Mouse (Mus musculus) MEL (cell line): ENCODE measurements around the gene Slc35e2.

Source experiments
- MAX ChIP-seq: IDR thresholded peaks from 2 replicates; pipeline ENCODE4 v1.6.1; 2011; ENCODE audit warnings: low read length, improper control_type of control experiment
- MYC ChIP-seq: IDR thresholded peaks from 2 replicates; pipeline ENCODE4 v1.6.1; 2011; ENCODE audit warnings: low read depth, mild to moderate bottlenecking, low read length, improper control_type of control experiment, moderate library complexity
- POLR2A ChIP-seq, 2 experiments: IDR thresholded peaks; 2 replicates each; pipeline ENCODE4 v1.6.1; 2011 to 2012; ENCODE audit warnings: low read length in 2 of 2, mild to moderate bottlenecking in 2 of 2, control low read depth in 1 of 2, improper control_type of control experiment in 1 of 2, low read depth in 1 of 2, moderate library complexity in 1 of 2; ENCODE audit not compliant: control insufficient read depth in 1 of 2, insufficient read depth in 1 of 2, poor library complexity in 1 of 2
- POLR2AphosphoS2 ChIP-seq: IDR thresholded peaks from 2 replicates; pipeline ENCODE4 v1.6.1; 2011; ENCODE audit warnings: low read length, improper control_type of control experiment
- ZMIZ1 ChIP-seq: IDR thresholded peaks from 2 replicates; pipeline ENCODE4 v1.6.1; 2012; ENCODE audit warnings: low read depth, mild to moderate bottlenecking, inconsistent platforms, low read length, improper control_type of control experiment, moderate library complexity

GRCm38 (mm10) chr4:155654456-155655298 is 53.5 kb downstream of the Slc35e2 start:
- no peak for TF ChIP-seq ZMIZ1
- TF ChIP-seq POLR2AphosphoS2, result no peak
- no peak for TF ChIP-seq POLR2A (IDR thresholded peaks at IDR 0.05; ENCODE audit: control insufficient read depth in 1 of 2, insufficient read depth in 1 of 2, low read depth in 1 of 2, low read length in 2 of 2, poor library complexity in 1 of 2)
- TF ChIP-seq MAX, result no peak
- no peak for TF ChIP-seq MYC
